Mouse (Mus musculus): ENCODE measurements around the gene Tshz2.

GRCm38 (mm10) chr2:169849077-169849476 lies 216.3 kb downstream of the Tshz2 start:
- TF ChIP-seq CTCF (IDR thresholded peaks at IDR 0.05; ENCODE audit: borderline replicate concordance, extremely low read depth, insufficient read depth, insufficient read length) = peak; percentile 75
- TF ChIP-seq POLR2A (IDR thresholded peaks at IDR 0.05; ENCODE audit: borderline replicate concordance, extremely low read depth, insufficient read depth, insufficient read length, poor library complexity, severe bottlenecking) = no peak
